In genomic region chr9:34555699-34556098, GRCm38 (mm10) we compare ENCODE assay signal across 27 mouse cellular contexts.
DNase-seq lines count a peak whose midpoint lies in the region; ATAC-seq and TF ChIP-seq lines count a peak whose summit lies in the region.
"Had no signal": no experiment of that assay in that cellular context is flagged by ENCODE, and none has a peak within 500 bp of the region (broad histone marks: within the 10 kb centered on the region; RNA-seq: fewer than 3 reads in every experiment).

No protein-coding gene starts in this region.

- TF ChIP-seq POLR2A in brain, embryonic 14.5 days (IDR thresholded peaks at IDR 0.05; ENCODE audit: borderline replicate concordance, extremely low read depth, insufficient read depth, insufficient read length, poor library complexity, severe bottlenecking) = no peak

- H3K4me2 ChIP-seq in hindbrain, embryonic 14.5 days (replicated peaks) = no peak overlapping the region
- no peak overlapping the region for H3K4me2 ChIP-seq in hindbrain, postnatal 0 days (ENCODE audit: low read depth, low read length)
- H3K4me2 ChIP-seq in neural tube, embryonic 13.5 days = no peak overlapping the region
- H3K4me2 ChIP-seq: heart, embryonic 11.5 days; kidney, embryonic 15.5 days; liver, embryonic 11.5 days had no signal

- peak overlapping the region; percentile 40 for H3K27ac ChIP-seq in hindbrain, embryonic 10.5 days
- no peak overlapping the region for H3K27ac ChIP-seq in hindbrain, embryonic 14.5 days
- peak overlapping the region; percentile 54 for H3K27ac ChIP-seq in hindbrain, postnatal 0 days
- peak overlapping the region; percentile 59; the same call in 1 of the 2 replicates for H3K27ac ChIP-seq in neural tube, embryonic 13.5 days (replicated peaks)
- H3K27ac ChIP-seq: forebrain, embryonic 10.5 days; gastrocnemius, adult 2 months; kidney, embryonic 15.5 days; limb, embryonic 10.5 days had no signal

- no peak for DNase-seq in hindbrain, embryonic 10.5 days (ENCODE audit: low spot score)
- DNase-seq in hindbrain, embryonic 14.5 days (ENCODE audit: low spot score) = no peak
- DNase-seq in brain, embryonic 14.5 days (ENCODE audit: low read depth) = peak; percentile 53
- peak; percentile 8 for DNase-seq in hindbrain, postnatal 0 days (ENCODE audit: low spot score)
- DNase-seq in Muller cell, postnatal 12 days (ENCODE audit: inconsistent ontology term) = no peak
- DNase-seq in left cerebral cortex, adult 11 months (ENCODE audit: low spot score) = no peak
- DNase-seq in urinary bladder, adult 2 months (ENCODE audit: low spot score) = no peak
- DNase-seq: adrenal gland, postnatal 10 days; cerebellum, adult 11-12 months; cerebellum, postnatal 25 days; embryo, embryonic 11 days; forebrain, postnatal 0 days; gastrocnemius, adult 2 months; heart, postnatal 10 days; lung, adult 18-20 months; spleen, adult 18-20 months; thymus, postnatal 25 days had no signal

- H3K9me3 ChIP-seq in hindbrain, embryonic 10.5 days = no peaks in the 10 kb centered on the region
- no peaks in the 10 kb centered on the region for H3K9me3 ChIP-seq in hindbrain, embryonic 14.5 days (ENCODE audit: control insufficient read depth, low read length)
- no peaks in the 10 kb centered on the region for H3K9me3 ChIP-seq in hindbrain, postnatal 0 days (ENCODE audit: low read length)
- no peaks in the 10 kb centered on the region for H3K9me3 ChIP-seq in neural tube, embryonic 13.5 days
- H3K9me3 ChIP-seq: forebrain, embryonic 10.5 days; kidney, embryonic 15.5 days; limb, embryonic 10.5 days had no signal

- H3K4me3 ChIP-seq in hindbrain, embryonic 10.5 days = no peak overlapping the region
- no peak overlapping the region for H3K4me3 ChIP-seq in hindbrain, embryonic 14.5 days (replicated peaks; ENCODE audit: low read length)
- no peak overlapping the region for H3K4me3 ChIP-seq in hindbrain, postnatal 0 days (ENCODE audit: low read length)
- no peak overlapping the region for H3K4me3 ChIP-seq in neural tube, embryonic 13.5 days
- H3K4me3 ChIP-seq: forebrain, embryonic 10.5 days; gastrocnemius, adult 2 months; kidney, embryonic 15.5 days; limb, embryonic 10.5 days; megakaryocyte, embryonic 14.5 days had no signal

- H3K27me3 ChIP-seq in hindbrain, embryonic 10.5 days (ENCODE audit: insufficient read depth, poor library complexity, severe bottlenecking) = no peaks in the 10 kb centered on the region
- no peaks in the 10 kb centered on the region for H3K27me3 ChIP-seq in hindbrain, embryonic 14.5 days (ENCODE audit: control insufficient read depth, insufficient read depth, low read length)
- no peaks in the 10 kb centered on the region for H3K27me3 ChIP-seq in hindbrain, postnatal 0 days (ENCODE audit: insufficient read depth, low read length)
- no peaks in the 10 kb centered on the region for H3K27me3 ChIP-seq in neural tube, embryonic 13.5 days
- H3K27me3 ChIP-seq: kidney, embryonic 15.5 days; megakaryocyte, embryonic 14.5 days had no signal

- no peak for TF ChIP-seq CTCF in brain, embryonic 14.5 days (IDR thresholded peaks at IDR 0.05; ENCODE audit: borderline replicate concordance, extremely low read depth, insufficient read depth, insufficient read length)
- TF ChIP-seq CTCF in hindbrain, postnatal 0 days (IDR thresholded peaks at IDR 0.05; ENCODE audit: low read depth) = no peak

- no peaks in the 10 kb centered on the region for H3K36me3 ChIP-seq in hindbrain, embryonic 10.5 days
- no peaks in the 10 kb centered on the region for H3K36me3 ChIP-seq in hindbrain, embryonic 14.5 days (replicated peaks; ENCODE audit: control insufficient read depth, insufficient read depth)
- no peaks in the 10 kb centered on the region for H3K36me3 ChIP-seq in hindbrain, postnatal 0 days (ENCODE audit: insufficient read depth, low read length)
- H3K36me3 ChIP-seq in neural tube, embryonic 13.5 days = no peaks in the 10 kb centered on the region
- H3K36me3 ChIP-seq: forebrain, embryonic 10.5 days; kidney, embryonic 15.5 days; limb, embryonic 10.5 days had no signal

- H3K4me1 ChIP-seq in hindbrain, embryonic 10.5 days (replicated peaks) = peaks cover 34% of the 10 kb centered on the region
- H3K4me1 ChIP-seq in hindbrain, embryonic 14.5 days (replicated peaks; ENCODE audit: control insufficient read depth, insufficient read depth, low read length) = peaks cover 48% of the 10 kb centered on the region
- H3K4me1 ChIP-seq in hindbrain, postnatal 0 days (ENCODE audit: insufficient read depth, low read length) = peaks cover 36% of the 10 kb centered on the region
- H3K4me1 ChIP-seq in neural tube, embryonic 13.5 days (replicated peaks) = peaks cover 62% of the 10 kb centered on the region
- H3K4me1 ChIP-seq: megakaryocyte, embryonic 14.5 days had no signal

- H3K9ac ChIP-seq in hindbrain, embryonic 14.5 days = no peak overlapping the region
- no peak overlapping the region for H3K9ac ChIP-seq in hindbrain, postnatal 0 days (replicated peaks; ENCODE audit: low read length)
- no peak overlapping the region for H3K9ac ChIP-seq in neural tube, embryonic 13.5 days
- H3K9ac ChIP-seq: forebrain, postnatal 0 days; kidney, embryonic 15.5 days had no signal

- WGBS in hindbrain, embryonic 10.5 days = 33% methylated on average over 2 of the region's 2 CpGs
- WGBS in hindbrain, embryonic 14.5 days = 5% methylated on average over 2 of the region's 2 CpGs
- 14% methylated on average over 2 of the region's 2 CpGs for WGBS in hindbrain, postnatal 0 days
- 5% methylated on average over 2 of the region's 2 CpGs for WGBS in neural tube, embryonic 13.5 days

- ATAC-seq in hindbrain, embryonic 14.5 days (ENCODE audit: low FRiP score) = no peak
- ATAC-seq in hindbrain, postnatal 0 days = no peak
- no peak; the same call in 1 of the 2 replicates for ATAC-seq in neural tube, embryonic 13.5 days (ENCODE audit: low read depth)
- ATAC-seq: activated CD4-positive, CD25-positive, alpha-beta regulatory T cell, adult 4 months; CD4-positive, CD25-positive, alpha-beta regulatory T cell, adult 4 months; forebrain, postnatal 0 days; inflammation-experienced regulatory T-cells, adult 6 months had no signal

Comparison
In these comparisons a context has a peak if more than half of its experiments do, and no peak if none do; other contexts are left out.
1. DNase-seq: peak in brain, embryonic 14.5 days (single experiment) and hindbrain, postnatal 0 days (single experiment); none in hindbrain, embryonic 10.5 days (single experiment), hindbrain, embryonic 14.5 days (single experiment), Muller cell, postnatal 12 days (single experiment), left cerebral cortex, adult 11 months (single experiment) and urinary bladder, adult 2 months (single experiment).